Mouse (Mus musculus): ENCODE data around the gene Mpzl3.

- TF ChIP-seq CTCF (IDR thresholded peaks at IDR 0.05; ENCODE audit: low read depth) (no peak), EP300 (IDR thresholded peaks at IDR 0.05; ENCODE audit: low read depth) (no peak)
Observed at GRCm38 (mm10) chr9:45030341-45030740, 24.6 kb upstream of the Mpzl3 start.

Data from liver, embryonic 14.5 days (tissue).